Mouse (Mus musculus) spleen, adult 12 weeks (tissue): ENCODE results near the gene Gpcpd1.

Experiments
- DNase-seq: peaks from one replicate; pipeline ENCODE4 v3.0.0; 2022; ENCODE audit warnings: low spot score

Gpcpd1 gene

GRCm38 (mm10) chr2:132517194-132517836 lies 70.2 kb downstream of the Gpcpd1 start:
- DNase-seq = no peak

- DNase-seq = peak; percentile 52
Measured at GRCm38 (mm10) chr2:132516130-132517030, 71.1 kb downstream of the Gpcpd1 start.

- DNase-seq = no peak
Measured at GRCm38 (mm10) chr2:132515607-132516006, 71.9 kb downstream of the Gpcpd1 start.

GRCm38 (mm10) chr2:132515076-132515475 lies 72.5 kb downstream of the Gpcpd1 start:
- DNase-seq = no peak

GRCm38 (mm10) chr2:132514353-132514752 lies 73.2 kb downstream of the Gpcpd1 start:
- DNase-seq = no peak

GRCm38 (mm10) chr2:132513371-132514181 lies 74.0 kb downstream of the Gpcpd1 start:
- no peak for DNase-seq

GRCm38 (mm10) chr2:132512977-132513351 lies 74.6 kb downstream of the Gpcpd1 start:
- no peak for DNase-seq

- no peak for DNase-seq
Measured at GRCm38 (mm10) chr2:132512051-132512976, 75.2 kb downstream of the Gpcpd1 start.

- DNase-seq = no peak
Measured at GRCm38 (mm10) chr2:132511011-132511818, 76.3 kb downstream of the Gpcpd1 start.

GRCm38 (mm10) chr2:132509714-132510113 lies 77.8 kb downstream of the Gpcpd1 start:
- no peak for DNase-seq

GRCm38 (mm10) chr2:132509261-132509660 lies 78.3 kb downstream of the Gpcpd1 start:
- no peak for DNase-seq

GRCm38 (mm10) chr2:132507521-132507920 lies 80.0 kb downstream of the Gpcpd1 start:
- DNase-seq = no peak

- no peak for DNase-seq
Measured at GRCm38 (mm10) chr2:132507091-132507490, 80.4 kb downstream of the Gpcpd1 start.

GRCm38 (mm10) chr2:132505828-132506227 lies 81.7 kb downstream of the Gpcpd1 start:
- no peak for DNase-seq

GRCm38 (mm10) chr2:132498344-132498743 lies 89.2 kb downstream of the Gpcpd1 start:
- no peak for DNase-seq

GRCm38 (mm10) chr2:132497412-132498135 lies 90.0 kb downstream of the Gpcpd1 start:
- no peak for DNase-seq

GRCm38 (mm10) chr2:132493184-132493583 lies 94.3 kb downstream of the Gpcpd1 start:
- DNase-seq = no peak

- no peak for DNase-seq
Measured at GRCm38 (mm10) chr2:132485454-132485853, 102.1 kb downstream of the Gpcpd1 start.

GRCm38 (mm10) chr2:132481547-132481946 lies 106.0 kb downstream of the Gpcpd1 start:
- no peak for DNase-seq
